Mouse (Mus musculus): ENCODE results near the gene Nqo2. TPM values are rescaled to one million over a fixed set of nuclear protein-coding genes. Genes with fewer than 3 reads are reported as not detected.

Nqo2 gene
- total RNA-seq, 2 experiments from 2014 or later: 77.5 to 93.7 TPM

DNA sequence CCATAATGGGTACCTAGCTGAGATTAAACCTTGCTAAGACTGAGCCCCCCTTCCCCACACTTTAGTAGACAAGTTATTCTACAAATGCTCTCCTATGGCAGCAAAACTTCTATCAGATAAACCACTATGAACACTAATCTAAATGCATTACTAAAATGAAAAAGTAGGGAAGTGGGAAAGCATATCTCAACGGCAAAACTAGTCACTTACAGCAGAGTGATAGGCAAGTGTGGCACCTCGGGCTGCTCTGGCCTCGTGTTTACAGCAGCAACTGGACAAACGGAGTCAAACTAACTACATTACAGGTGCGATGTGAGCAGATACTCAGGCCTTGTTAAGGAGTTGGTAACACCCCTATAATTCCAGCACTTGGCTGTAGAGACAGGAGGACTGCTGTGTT, 25.1 kb downstream of the Nqo2 start:
- ATAC-seq (ENCODE audit: poor library complexity, severe bottlenecking): no peak

DNA sequence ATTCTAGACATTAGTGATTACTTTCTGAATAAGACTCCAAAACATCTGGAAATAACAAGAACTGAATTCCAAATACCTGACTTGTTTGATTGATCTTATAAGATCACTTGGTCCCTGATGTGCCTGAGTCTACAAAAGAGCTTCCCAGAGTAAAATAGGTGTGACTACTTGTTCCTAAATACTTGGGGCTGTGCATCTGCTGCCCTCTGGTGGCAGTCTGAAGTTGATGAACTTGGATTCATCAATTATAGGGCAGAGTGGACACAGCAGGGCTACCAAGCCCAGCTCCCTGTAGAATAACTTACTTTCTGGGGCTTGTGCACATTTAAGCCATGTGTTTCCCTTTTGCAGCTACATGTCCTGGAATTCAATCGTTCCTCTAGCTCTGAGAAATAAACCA, 30.7 kb downstream of the Nqo2 start:
- peak; percentile 97 for ATAC-seq (ENCODE audit: poor library complexity, severe bottlenecking)

DNA sequence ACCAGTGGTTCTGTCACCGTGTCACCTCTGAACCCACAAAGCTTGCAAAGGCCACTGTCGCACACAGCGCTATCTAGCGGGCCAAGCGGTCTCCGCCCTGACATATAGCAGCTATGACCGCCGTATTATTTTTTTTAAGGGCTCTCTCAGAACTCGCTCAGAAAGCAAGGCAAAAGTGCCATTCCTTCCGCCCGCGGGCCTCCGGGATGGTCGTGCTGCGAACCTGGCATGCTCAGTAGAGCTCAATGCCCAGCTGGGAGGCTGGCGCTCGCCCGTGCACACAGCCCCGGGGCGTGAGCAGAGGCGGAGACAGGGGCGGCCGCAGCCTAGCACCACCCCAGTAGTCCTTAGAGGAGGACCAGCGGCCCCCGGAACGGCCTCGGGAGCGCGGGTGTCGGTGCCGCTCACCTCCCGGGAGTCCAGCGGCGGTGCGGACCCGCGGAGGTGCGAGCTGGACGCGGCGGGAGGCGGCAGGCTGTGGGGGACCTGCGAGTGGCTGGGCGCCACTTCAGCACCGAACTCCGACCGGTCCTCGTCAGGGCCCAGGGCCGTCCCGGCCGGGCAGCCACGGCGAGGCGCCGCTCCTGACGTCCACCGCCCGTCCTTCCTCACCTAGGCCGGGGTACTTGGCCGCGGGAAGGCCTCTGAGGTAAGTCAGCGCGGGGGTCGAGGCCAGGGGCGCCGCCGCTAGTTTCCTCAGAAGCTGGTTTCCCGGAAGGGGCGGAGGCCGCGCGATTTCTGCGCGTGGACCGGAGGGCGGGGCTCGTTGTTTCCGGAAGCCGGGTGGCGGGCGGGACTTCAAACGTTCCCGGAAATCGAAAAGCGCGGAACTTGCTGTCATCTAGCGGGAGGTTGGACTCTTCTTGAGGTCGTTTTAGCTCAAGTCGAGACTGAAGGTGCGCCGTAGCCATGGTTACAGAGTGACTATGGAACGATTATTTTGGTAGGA, 37.8 kb downstream of the Nqo2 start, which contains the start of the genes Ripk1 and Serpinb6a:
Gene Ripk1 (plus strand): TSS at position 306 of the 949 bp plus-strand sequence.
Gene Serpinb6a (minus strand): TSS at position 737 of the 949 bp plus-strand sequence.
- peak; percentile 86 for ATAC-seq (ENCODE audit: poor library complexity, severe bottlenecking)

DNA sequence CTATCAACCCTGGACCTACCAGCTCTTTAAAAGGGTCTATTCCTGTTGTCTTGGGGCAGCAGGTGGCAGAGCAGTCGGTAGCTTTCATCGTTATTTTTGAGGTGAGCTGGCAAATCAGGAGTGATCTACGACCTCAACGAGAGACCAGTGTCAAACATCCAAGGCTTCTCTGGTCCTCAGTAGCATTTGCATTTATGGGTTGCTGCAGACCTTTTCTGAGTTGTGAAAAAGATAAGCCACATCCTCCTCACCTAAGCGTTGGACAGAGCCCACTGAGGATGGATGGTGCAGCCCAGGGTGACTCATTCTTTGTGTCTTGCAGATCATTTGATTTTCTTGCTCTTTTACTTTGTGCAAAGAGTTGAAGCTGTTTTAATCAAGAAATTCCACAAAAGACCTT, 38.6 kb downstream of the Nqo2 start:
- peak; percentile 19; the same call in 1 of the 2 replicates for ATAC-seq (ENCODE audit: poor library complexity, severe bottlenecking)

DNA sequence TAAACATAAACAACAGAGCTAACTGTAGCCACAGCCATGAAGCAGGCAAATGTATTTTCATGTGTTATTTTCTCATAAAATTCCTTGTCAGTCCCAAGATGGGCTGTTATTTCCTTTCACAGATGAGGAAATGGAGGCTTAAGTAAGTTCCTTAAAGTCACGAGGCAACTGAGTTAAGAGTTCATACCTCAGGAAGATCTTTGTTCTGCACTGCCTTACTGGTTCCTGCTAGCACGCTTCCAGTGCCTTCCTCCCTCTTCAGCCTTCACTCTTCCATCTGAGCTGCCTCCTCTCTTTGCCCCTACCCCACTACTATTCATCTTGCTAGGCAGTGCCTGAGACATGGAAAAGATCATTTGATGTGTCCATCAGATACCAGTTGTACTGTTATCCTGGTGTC, 42.7 kb downstream of the Nqo2 start:
- peak; percentile 52 for ATAC-seq (ENCODE audit: poor library complexity, severe bottlenecking)

DNA sequence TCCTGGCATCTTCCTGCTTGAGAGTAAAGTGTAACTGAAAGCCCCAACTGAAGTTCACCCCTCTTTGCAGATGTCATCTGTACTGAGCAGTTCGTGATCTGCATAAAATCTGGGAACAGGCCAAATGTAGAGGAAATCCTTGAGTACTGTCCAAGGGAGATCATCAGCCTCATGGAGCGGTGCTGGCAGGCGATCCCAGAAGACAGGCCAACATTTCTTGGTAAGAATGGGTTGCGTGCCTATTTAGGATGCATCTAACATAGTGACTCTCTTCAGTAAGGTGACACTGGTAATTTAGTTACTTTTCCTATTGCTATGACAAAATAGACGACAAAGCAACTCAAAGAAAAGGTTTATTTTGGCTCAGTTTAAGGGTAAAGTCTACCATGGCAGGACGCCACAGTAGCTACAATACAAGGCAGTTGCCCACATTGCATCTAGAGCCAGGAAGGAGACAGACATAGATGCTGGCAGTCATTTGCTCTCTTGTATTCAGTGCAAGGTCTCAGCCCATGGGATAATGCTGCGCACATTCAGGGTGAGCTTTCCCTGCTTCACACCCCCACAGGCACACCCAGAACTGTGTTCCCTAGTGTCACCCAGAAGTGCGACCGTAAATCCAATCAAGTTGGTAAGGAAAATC, 52.6 kb downstream of the Nqo2 start:
- ATAC-seq (ENCODE audit: poor library complexity, severe bottlenecking): no peak

DNA sequence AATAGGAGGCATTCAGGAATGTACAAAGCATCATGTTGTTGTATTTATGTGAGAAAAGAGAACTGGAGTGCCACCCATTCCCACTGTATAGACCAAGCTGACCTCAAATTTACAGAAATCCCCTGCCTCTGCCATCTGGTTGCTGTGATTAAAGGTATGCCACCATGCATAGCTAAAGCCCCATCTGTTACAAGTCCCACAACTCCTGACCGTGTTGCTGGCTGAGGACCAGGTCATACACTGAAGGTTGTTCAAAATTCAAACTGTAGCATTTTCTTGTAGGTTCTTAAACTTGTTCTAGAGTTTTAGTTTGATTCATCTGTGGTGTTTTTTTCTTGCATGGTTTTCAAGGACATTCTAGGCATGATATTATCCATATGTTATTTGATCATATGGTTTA, 54.0 kb downstream of the Nqo2 start:
- ATAC-seq (ENCODE audit: poor library complexity, severe bottlenecking): no peak

DNA sequence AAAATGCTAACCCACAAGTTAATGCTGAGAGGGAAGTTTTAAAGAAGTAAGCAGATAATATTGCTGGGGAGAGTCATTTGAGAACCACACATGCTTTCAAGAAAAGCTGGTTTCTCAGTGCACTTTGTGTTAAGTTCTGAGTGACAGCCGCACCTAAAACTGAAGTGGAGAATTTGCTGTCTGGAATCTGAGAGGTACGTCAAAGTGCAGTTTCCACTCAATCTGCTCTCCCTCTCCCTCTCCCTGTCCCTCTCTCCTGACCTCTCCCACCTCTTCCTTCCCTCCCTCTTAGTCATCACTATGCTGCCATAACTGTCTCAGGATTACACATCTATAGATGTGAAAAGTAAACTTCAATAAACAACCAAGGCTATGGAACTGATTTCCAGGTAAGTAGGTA, 57.5 kb downstream of the Nqo2 start:
- ATAC-seq (ENCODE audit: poor library complexity, severe bottlenecking): no peak

DNA sequence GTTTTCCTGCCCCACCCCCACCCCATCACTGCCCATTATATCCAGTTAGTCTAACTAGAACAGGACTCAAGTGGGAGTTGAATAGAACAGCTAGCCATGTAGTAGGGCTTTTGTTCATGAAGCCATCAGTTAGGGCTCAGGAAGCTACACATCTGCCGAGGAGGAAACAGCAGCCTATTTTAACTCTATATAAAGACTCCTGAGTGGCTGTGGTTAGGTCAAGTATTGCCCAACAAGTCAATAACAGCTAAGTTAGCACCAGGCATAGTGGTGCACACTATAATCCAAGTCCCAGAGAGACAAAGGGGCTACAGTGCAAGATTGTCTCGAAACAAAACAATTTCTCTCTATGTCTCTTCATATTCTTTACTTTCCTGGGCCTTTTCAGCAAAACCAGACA, 67.6 kb downstream of the Nqo2 start:
- peak; percentile 14; the same call in 1 of the 2 replicates for ATAC-seq (ENCODE audit: poor library complexity, severe bottlenecking)

DNA sequence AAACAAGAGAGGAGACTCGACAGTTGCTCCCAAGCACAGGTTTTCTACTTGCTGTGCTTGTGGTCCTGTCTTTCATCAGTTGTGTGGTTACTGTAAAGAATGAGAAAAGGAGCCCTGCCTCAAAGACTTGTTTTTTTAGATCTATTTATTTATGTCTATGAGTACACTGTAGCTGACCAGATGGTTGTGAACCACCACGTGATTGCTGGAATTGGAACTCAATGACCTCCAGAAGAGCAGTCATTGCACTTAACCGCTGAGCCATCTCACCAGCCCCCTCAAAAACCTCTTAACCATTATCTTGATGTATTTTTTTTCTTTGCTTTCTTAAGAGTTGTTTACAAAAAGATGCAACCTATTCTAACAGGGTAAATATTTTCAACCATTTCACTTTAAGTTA, 70.9 kb downstream of the Nqo2 start:
- no peak for ATAC-seq (ENCODE audit: poor library complexity, severe bottlenecking)

DNA sequence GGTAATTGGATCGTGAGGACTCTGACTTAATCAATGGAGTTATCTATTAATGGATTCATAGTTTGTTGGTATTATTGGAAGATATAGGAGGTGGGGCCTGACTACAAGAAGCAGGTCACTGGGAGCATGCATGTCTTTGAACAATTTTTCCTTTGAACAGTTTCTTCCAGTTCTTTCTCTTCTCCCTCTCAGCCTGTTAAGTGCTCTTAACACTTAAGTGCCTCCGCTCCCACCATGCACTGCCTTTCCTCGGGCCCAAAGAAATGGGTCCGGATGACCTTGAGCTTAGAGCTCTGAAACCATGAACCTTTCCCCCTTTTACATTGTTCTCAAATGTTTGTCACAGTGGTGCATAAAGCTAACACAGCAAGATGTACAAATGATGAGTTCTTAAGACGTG, 72.2 kb downstream of the Nqo2 start:
- no peak for ATAC-seq (ENCODE audit: poor library complexity, severe bottlenecking)

DNA sequence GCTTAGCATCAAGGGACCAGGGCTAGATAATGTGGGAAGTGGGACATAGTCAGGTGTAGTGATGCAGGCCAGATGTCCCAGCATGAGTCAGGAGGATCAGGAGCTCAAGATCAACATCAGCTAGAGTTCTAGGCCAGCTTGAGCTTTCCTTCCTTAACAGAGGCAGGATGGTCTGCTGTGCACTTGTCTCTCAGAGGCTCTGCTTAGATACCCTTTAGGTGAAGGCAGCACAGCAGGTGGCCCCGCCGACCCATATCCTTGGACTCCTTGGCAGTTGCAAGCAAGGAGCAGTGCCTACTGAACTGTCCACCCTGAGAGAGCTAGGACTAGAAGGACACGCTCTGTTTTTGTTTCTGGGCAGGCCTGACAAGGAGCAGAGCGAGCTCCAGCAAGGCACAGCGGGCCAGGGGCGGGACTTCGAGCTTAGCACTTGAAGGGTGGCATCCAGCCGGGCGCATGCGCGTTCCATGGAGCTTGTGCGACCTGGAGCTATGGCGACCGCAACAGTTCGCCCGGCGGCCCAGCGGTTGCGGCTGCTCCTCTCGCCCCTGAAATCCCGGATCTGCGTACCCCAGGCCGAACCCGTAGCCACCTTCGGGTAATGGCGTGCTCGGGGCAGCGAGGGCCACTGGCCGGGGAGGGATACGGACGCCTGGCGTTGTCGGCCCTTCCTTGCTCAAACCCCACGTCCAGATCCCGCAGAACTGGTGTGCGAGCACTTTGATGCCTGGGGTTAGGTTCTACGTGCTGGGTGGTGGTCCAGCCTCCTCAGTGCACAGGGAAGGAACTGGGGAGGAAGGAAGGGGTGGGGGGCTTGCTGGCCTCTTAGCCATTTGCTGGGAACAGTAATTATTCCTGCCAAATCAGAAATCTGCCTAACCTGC, 72.9 kb downstream of the Nqo2 start, which contains the start of gene Bphl:
Gene Bphl (plus strand): TSS at position 426 of the 884 bp plus-strand sequence.
- peak; percentile 95 for ATAC-seq (ENCODE audit: poor library complexity, severe bottlenecking)

DNA sequence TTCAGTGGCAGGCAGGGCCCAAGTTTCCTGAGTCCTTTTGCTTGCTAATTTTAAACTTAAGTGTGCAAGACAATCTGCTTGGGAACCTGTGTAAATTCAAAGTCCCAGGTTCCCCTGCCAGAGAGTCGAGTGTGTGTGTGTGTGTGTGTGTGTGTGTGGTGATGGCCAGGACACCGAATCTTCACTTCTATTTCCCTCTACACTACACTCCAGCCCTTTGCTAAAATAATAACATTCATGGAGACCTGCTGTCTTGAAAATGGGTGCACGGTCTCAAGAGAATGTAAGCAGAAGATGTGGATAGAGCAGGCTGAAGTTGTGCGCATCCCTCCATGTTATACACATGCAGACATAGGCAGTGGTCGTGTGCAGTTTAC, 73.6 kb downstream of the Nqo2 start:
- ATAC-seq (ENCODE audit: poor library complexity, severe bottlenecking): 0 out of 2 replicates have a peak, but pooled peaks have one; percentile 1

Other genes starting within 250 kb of the Nqo2 start
- not detected in 2 replicates for gene Serpinb6e, start 121.3 kb upstream of the Nqo2 start, total RNA-seq (2015)
- not detected in 2 replicates for gene Serpinb6e, start 121.3 kb upstream of the Nqo2 start, total RNA-seq (2017)
- gene Serpinb6c, start 59.0 kb upstream of the Nqo2 start, total RNA-seq (2015): not detected in 2 replicates
- gene Serpinb6c, start 59.0 kb upstream of the Nqo2 start, total RNA-seq (2017): not detected in 2 replicates
- gene Ripk1, start 37.7 kb downstream of the Nqo2 start, total RNA-seq (2015): 45.6 and 50.8 TPM in 2 replicates
- 56.9 and 57.3 TPM in 2 replicates for gene Ripk1, start 37.7 kb downstream of the Nqo2 start, total RNA-seq (2017)
- gene Serpinb6a, start 38.1 kb downstream of the Nqo2 start, total RNA-seq (2015): 16.8 and 17.8 TPM in 2 replicates
- 19.6 and 19.8 TPM in 2 replicates for gene Serpinb6a, start 38.1 kb downstream of the Nqo2 start, total RNA-seq (2017)
- 33.3 and 47.8 TPM in 2 replicates for gene Bphl, start 72.9 kb downstream of the Nqo2 start, total RNA-seq (2015)
- 13.9 and 17.1 TPM in 2 replicates for gene Bphl, start 72.9 kb downstream of the Nqo2 start, total RNA-seq (2017)
- 11.6 and 12.8 TPM in 2 replicates for gene Tubb2a, start 113.3 kb downstream of the Nqo2 start, total RNA-seq (2015)
- gene Tubb2a, start 113.3 kb downstream of the Nqo2 start, total RNA-seq (2017): 21.4 and 34.0 TPM in 2 replicates
- gene Tubb2b, start 165.8 kb downstream of the Nqo2 start, total RNA-seq (2015): not detected in 2 replicates
- 0.15 and 0.53 TPM in 2 replicates for gene Tubb2b, start 165.8 kb downstream of the Nqo2 start, total RNA-seq (2017)
- 54.0 and 59.5 TPM in 2 replicates for gene Psmg4, start 198.3 kb downstream of the Nqo2 start, total RNA-seq (2015)
- 182 TPM in 2 replicates for gene Psmg4, start 198.3 kb downstream of the Nqo2 start, total RNA-seq (2017)

Data from megakaryocyte, adult 5-6 weeks (primary cell).